Mouse (Mus musculus) embryonic facial prominence, embryonic 13.5 days (tissue): Measurements from ENCODE around the gene Dupd1. TPM values are rescaled to one million over a fixed set of nuclear protein-coding genes. Genes with fewer than 3 reads are reported as not detected.

ENCODE experiments used
- ATAC-seq: fragments of 200-750 bp; cut with Nextera tagmentation; 2 replicates; pipeline ENCODE4 v1.8.0; 2017; ENCODE audit warnings: low read depth; ENCODE audit not compliant: insufficient number of reproducible peaks, insufficient read depth, low FRiP score, low TSS enrichment
- H3K27ac ChIP-seq: fragments of 300-500 bp; sonication (generic); 2 replicates; pipeline ENCODE4 v1.5.1; 2015; ENCODE audit warnings: moderate library complexity, mild to moderate bottlenecking, inconsistent platforms
- H3K27me3 ChIP-seq: fragments of 300-500 bp; sonication (generic); 2 replicates; pipeline ENCODE4 v1.6.1; 2015; ENCODE audit warnings: mild to moderate bottlenecking, inconsistent platforms
- H3K36me3 ChIP-seq: fragments of 300-500 bp; sonication (generic); 2 replicates; pipeline ENCODE4 v1.6.1; 2015; ENCODE audit warnings: mild to moderate bottlenecking, inconsistent platforms
- H3K4me1 ChIP-seq: fragments of 300-500 bp; sonication (generic); 2 replicates; pipeline ENCODE4 v1.6.1; 2015; ENCODE audit warnings: inconsistent platforms
- H3K4me2 ChIP-seq: fragments of 300-500 bp; sonication (generic); 2 replicates; pipeline ENCODE4 v1.6.1; 2015; ENCODE audit warnings: moderate library complexity, mild to moderate bottlenecking, inconsistent platforms
- H3K4me3 ChIP-seq: fragments of 300-500 bp; sonication (generic); 2 replicates; pipeline ENCODE4 v1.5.1; 2015; ENCODE audit warnings: mild to moderate bottlenecking, inconsistent platforms
- H3K9ac ChIP-seq: fragments of 300-500 bp; sonication (generic); 2 replicates; pipeline ENCODE4 v1.6.1; 2015; ENCODE audit warnings: mild to moderate bottlenecking, inconsistent platforms
- H3K9me3 ChIP-seq: fragments of 300-500 bp; sonication (generic); 2 replicates; pipeline ENCODE4 v1.6.1; 2016; ENCODE audit warnings: inconsistent platforms
- WGBS: fragments of 180-500 bp; shearing (Covaris S2); methylation state at CpG from one replicate; pipeline ENCODE4 v1.1.7; 2015; ENCODE audit warnings: mixed read lengths; 5-methylcytosine and 5-hydroxymethylcytosine counted together
- polyA plus RNA-seq: library from polyadenylated mRNA; unstranded; fragments of >200 nt; fragmentation: Nextera tagmentation; extraction: Ambion mirVana; gene quantifications from 2 replicates; pipeline ENCODE4 v1.2.1, GENCODE M21; 2015

Gene Dupd1
- polyA plus RNA-seq, result 0.31 TPM in 1 of 2 replicates, not detected in the other

- Histone ChIP-seq H3K36me3 (no peaks in the 10 kb centered on the region), H3K4me1 (peaks cover 40% of the 10 kb centered on the region), H3K9ac (no peak within 1 kb of the TSS), H3K27me3 (no peaks in the 10 kb centered on the region), H3K9me3 (no peaks in the 10 kb centered on the region), H3K4me2 (no peak within 1 kb of the TSS), H3K27ac (no peak within 1 kb of the TSS), H3K4me3 (no peak within 1 kb of the TSS)
- ATAC-seq, result no peak
- 61% methylated on average over 5 of the region's 5 CpGs for WGBS
Measured at GRCm38 (mm10) chr14:21714486-21714885, at the start of gene Dupd1. Gene Dupd1 (minus strand): TSS chr14:21714576.

GRCm38 (mm10) chr14:21763736-21764135 lies 49.4 kb upstream of the Dupd1 start:
- Histone ChIP-seq H3K4me3 (no peak overlapping the region), H3K9ac (no peak overlapping the region), H3K4me1 (peaks cover 23% of the 10 kb centered on the region), H3K27ac (no peak overlapping the region), H3K4me2 (no peak overlapping the region), H3K9me3 (no peaks in the 10 kb centered on the region), H3K36me3 (no peaks in the 10 kb centered on the region), H3K27me3 (no peaks in the 10 kb centered on the region)
- 91% methylated on average over 3 of the region's 3 CpGs for WGBS
- ATAC-seq, result no peak

- H3K9me3 ChIP-seq, result no peaks in the 10 kb centered on the region
- WGBS, result 74% methylated on average over 9 of the region's 9 CpGs
- H3K9ac ChIP-seq, result no peak overlapping the region
- ATAC-seq, result no peak
- no peaks in the 10 kb centered on the region for H3K36me3 ChIP-seq
- H3K27ac ChIP-seq, result no peak overlapping the region
- peaks cover 18% of the 10 kb centered on the region; the same call in 1 of the 2 replicates for H3K4me1 ChIP-seq
- H3K4me2 ChIP-seq, result no peak overlapping the region
- H3K27me3 ChIP-seq, result no peaks in the 10 kb centered on the region
- H3K4me3 ChIP-seq, result no peak overlapping the region
Measured at GRCm38 (mm10) chr14:21761560-21761959, 47.2 kb upstream of the Dupd1 start.

- Histone ChIP-seq H3K9ac (no peak overlapping the region), H3K4me1 (peaks cover 18% of the 10 kb centered on the region), H3K4me2 (no peak overlapping the region), H3K27ac (no peak overlapping the region), H3K36me3 (no peaks in the 10 kb centered on the region), H3K27me3 (no peaks in the 10 kb centered on the region), H3K4me3 (no peak overlapping the region), H3K9me3 (no peaks in the 10 kb centered on the region)
- 74% methylated on average over 4 of the region's 4 CpGs for WGBS
- ATAC-seq, result no peak
Measured at GRCm38 (mm10) chr14:21753367-21753766, 39.0 kb upstream of the Dupd1 start.

GRCm38 (mm10) chr14:21752411-21752810 lies 38.0 kb upstream of the Dupd1 start:
- WGBS, result 88% methylated on average over 3 of the region's 3 CpGs
- Histone ChIP-seq H3K4me3 (no peak overlapping the region), H3K27ac (no peak overlapping the region), H3K27me3 (no peaks in the 10 kb centered on the region), H3K9ac (no peak overlapping the region), H3K4me1 (peaks cover 20% of the 10 kb centered on the region), H3K36me3 (no peaks in the 10 kb centered on the region), H3K9me3 (no peaks in the 10 kb centered on the region), H3K4me2 (peak overlapping the region; percentile 89)
- ATAC-seq, result no peak

GRCm38 (mm10) chr14:21750881-21751542 lies 36.6 kb upstream of the Dupd1 start, which contains the start of gene Dusp13:
Gene Dusp13 (minus strand): TSS chr14:21751181.
- H3K27ac ChIP-seq, result peak within 1 kb of the TSS; percentile 88
- H3K36me3 ChIP-seq, result no peaks in the 10 kb centered on the region
- H3K9ac ChIP-seq, result peak within 1 kb of the TSS; percentile 85
- 0% methylated on average over 26 of the region's 26 CpGs for WGBS
- no peaks in the 10 kb centered on the region for H3K27me3 ChIP-seq
- ATAC-seq, result peak; percentile 57; the same call in 1 of the 2 replicates
- peak within 1 kb of the TSS; percentile 78 for H3K4me3 ChIP-seq
- no peaks in the 10 kb centered on the region for H3K9me3 ChIP-seq
- peak within 1 kb of the TSS; percentile 89 for H3K4me2 ChIP-seq
- peaks cover 20% of the 10 kb centered on the region for H3K4me1 ChIP-seq

- Histone ChIP-seq H3K4me3 (peak within 1 kb of the TSS; percentile 78), H3K36me3 (no peaks in the 10 kb centered on the region), H3K27me3 (no peaks in the 10 kb centered on the region), H3K9me3 (no peaks in the 10 kb centered on the region), H3K27ac (peak within 1 kb of the TSS; percentile 88), H3K4me1 (peaks cover 20% of the 10 kb centered on the region), H3K4me2 (peak within 1 kb of the TSS; percentile 89), H3K9ac (peak within 1 kb of the TSS; percentile 85)
- 7% methylated on average over 52 of the region's 52 CpGs for WGBS
- ATAC-seq, result peak; percentile 74
Measured at GRCm38 (mm10) chr14:21750008-21750880, 35.9 kb upstream of the Dupd1 start, which contains the start of gene Samd8. Gene Samd8 (plus strand): TSS chr14:21750531.

- no peak for ATAC-seq
- Histone ChIP-seq H3K4me2 (no peak overlapping the region), H3K36me3 (no peaks in the 10 kb centered on the region), H3K27ac (no peak overlapping the region), H3K9me3 (no peaks in the 10 kb centered on the region), H3K27me3 (no peaks in the 10 kb centered on the region), H3K4me3 (no peak overlapping the region), H3K4me1 (peaks cover 20% of the 10 kb centered on the region), H3K9ac (no peak overlapping the region)
- WGBS, result 40% methylated on average over 15 of the region's 15 CpGs
Measured at GRCm38 (mm10) chr14:21748142-21748870, 33.9 kb upstream of the Dupd1 start.

GRCm38 (mm10) chr14:21747436-21748141 lies 33.2 kb upstream of the Dupd1 start:
- peaks cover 17% of the 10 kb centered on the region for H3K4me1 ChIP-seq
- no peaks in the 10 kb centered on the region for H3K36me3 ChIP-seq
- no peak for ATAC-seq
- H3K27ac ChIP-seq, result no peak overlapping the region
- peaks cover 5% of the 10 kb centered on the region for H3K27me3 ChIP-seq
- no peaks in the 10 kb centered on the region for H3K9me3 ChIP-seq
- 69% methylated on average over 14 of the region's 14 CpGs for WGBS
- H3K9ac ChIP-seq, result no peak overlapping the region
- H3K4me3 ChIP-seq, result no peak overlapping the region
- H3K4me2 ChIP-seq, result no peak overlapping the region

- H3K36me3 ChIP-seq, result no peaks in the 10 kb centered on the region
- H3K4me1 ChIP-seq, result peaks cover 12% of the 10 kb centered on the region
- H3K4me3 ChIP-seq, result no peak overlapping the region
- H3K4me2 ChIP-seq, result no peak overlapping the region
- H3K27ac ChIP-seq, result no peak overlapping the region
- H3K27me3 ChIP-seq, result peaks cover 7% of the 10 kb centered on the region
- ATAC-seq, result no peak
- no peak overlapping the region for H3K9ac ChIP-seq
- 88% methylated on average over 2 of the region's 2 CpGs for whole genome bisulfite sequencing
- H3K9me3 ChIP-seq, result no peaks in the 10 kb centered on the region
Measured at GRCm38 (mm10) chr14:21746846-21747245, 32.5 kb upstream of the Dupd1 start.

GRCm38 (mm10) chr14:21746251-21746650 lies 31.9 kb upstream of the Dupd1 start:
- Histone ChIP-seq H3K4me3 (no peak overlapping the region), H3K4me2 (no peak overlapping the region), H3K9me3 (no peaks in the 10 kb centered on the region), H3K27me3 (peaks cover 7% of the 10 kb centered on the region), H3K9ac (no peak overlapping the region), H3K4me1 (peaks cover 10% of the 10 kb centered on the region; the same call in 1 of the 2 replicates), H3K36me3 (no peaks in the 10 kb centered on the region), H3K27ac (no peak overlapping the region)
- WGBS, result 92% methylated on average over 8 of the region's 8 CpGs
- ATAC-seq, result no peak
